Mouse (Mus musculus) left cerebral cortex, adult 9 months (tissue): ENCODE measurements at regions not wholly inside any gene's neighbourhood (a gene's known extent, or its start where the extent isn't known, plus 50 kb on each side); places are given as distances from the start of the nearest gene placed in this dataset.
A peak's percentile ranks its signal among the peaks of the same experiment; 100 is the strongest.

Source experiments
- DNase-seq, 2 experiments: peaks; one replicate each; pipeline ENCODE4 v3.0.0; 2022; ENCODE audit warnings: low spot score in 2 of 2

- DNase-seq, result no peak
Observed at GRCm38 (mm10) chr2:109576946-109577345, 97.6 kb upstream of the Bdnf start.

GRCm38 (mm10) chr2:109578870-109579310, 95.6 kb upstream of the Bdnf start:
- peak in 1 of 2 experiments; percentile 10 for DNase-seq

DNA sequence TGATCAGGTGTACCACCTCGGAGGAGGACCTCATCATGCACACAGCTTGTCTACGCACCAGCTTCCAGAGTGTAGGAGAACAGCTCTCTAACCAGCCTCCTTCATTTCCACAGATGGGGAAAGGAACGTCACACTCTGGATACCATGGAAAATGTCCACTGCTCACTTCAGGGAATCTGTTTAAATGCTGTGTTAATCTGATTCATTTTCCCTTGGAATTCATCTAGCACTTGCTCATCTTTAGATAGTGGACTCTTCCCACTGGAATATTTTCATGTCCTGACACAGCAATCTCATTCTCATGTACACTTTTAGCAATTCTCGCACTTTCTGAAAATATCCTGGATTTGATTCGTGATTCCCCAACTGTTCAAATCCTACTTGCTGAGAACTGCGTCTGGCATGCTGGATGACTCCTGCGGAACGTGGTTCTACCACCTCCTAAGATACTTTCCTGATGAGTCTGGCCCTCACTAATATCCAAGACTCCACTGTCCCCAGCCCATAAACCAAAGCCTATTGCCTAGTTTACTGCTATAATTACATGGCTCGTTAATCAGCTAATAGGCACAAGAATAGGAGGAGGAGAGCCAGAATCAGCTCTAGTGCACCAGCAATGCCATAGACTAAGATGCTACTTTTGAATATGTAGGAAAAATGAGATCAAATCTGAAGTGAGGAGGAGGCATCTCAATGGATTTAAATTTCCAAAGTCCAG, 56.0 kb upstream of the Bdnf start:
- DNase-seq, result peak; percentile 26 to 46

GRCm38 (mm10) chr2:109619676-109620075, 54.8 kb upstream of the Bdnf start:
- DNase-seq, result peak in 1 of 2 experiments; percentile 43

- no peak for DNase-seq
Observed at GRCm38 (mm10) chr2:109621595-109621994, 52.9 kb upstream of the Bdnf start.
